Mouse (Mus musculus) MEL-GATA-1-ER (cell line): ENCODE measurements around the gene Polk.

Experiments
- DNase-seq: peaks from one replicate; pipeline ENCODE4 v3.0.0-alpha.2; 2012; ENCODE audit warnings: low read depth; ENCODE audit errors: extremely low read depth

The Polk gene

DNA sequence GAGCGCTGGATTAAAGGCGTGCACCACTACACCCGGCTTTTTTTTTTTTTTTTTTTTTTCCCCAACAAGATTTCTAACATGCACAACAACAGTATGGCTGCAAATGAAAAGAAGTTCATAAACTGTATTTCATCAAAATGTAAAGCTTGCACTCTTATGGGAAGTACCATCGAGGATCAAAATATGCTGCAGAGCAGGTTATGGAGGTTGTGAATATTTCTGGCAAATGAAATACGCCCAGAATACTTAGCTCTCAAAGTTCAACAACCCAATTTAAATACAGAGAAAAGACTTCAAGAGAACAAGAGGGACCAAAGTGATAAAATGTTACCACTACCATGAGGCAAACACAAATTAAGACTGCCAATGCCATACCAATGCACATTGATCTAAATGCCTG lies 73.7 kb downstream of the Polk start:
- DNase-seq: no peak

DNA sequence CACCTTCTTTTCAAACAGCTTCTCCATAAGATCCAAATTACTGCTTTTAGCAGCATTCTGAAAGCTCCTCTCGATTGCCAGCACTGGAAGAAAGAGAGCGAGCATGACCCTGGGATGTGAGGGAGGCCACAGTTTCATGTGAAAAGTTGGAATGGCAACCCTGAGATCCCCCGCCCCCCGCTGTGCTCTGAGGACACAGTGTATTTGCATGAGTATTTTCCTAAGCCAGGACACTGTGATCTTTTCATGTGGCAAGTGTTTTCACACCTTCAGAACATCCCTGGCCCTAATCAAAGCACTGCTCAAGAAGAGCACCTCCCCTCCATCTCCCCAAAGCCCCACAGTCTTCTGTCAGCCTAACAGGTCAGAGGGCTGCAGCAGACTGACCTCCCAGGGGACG lies 77.1 kb downstream of the Polk start:
- DNase-seq: no peak

DNA sequence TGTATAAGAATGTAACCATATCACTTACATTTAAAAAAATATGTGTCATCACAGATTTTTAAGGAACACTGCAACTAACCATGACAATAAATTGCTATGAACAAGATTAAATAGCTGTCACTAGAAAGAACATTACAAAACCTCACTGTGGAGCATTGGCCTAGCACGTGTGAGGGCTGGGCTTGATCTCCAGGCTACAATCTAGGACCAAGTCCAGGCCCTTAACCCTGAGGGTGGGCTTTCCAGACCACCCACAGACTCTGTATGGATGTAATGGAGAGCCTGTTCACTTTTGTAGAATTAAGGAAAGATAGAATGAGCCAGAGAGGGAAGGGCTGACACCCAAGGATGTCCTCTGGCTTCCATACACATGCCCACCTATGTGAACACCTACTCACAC lies 79.7 kb downstream of the Polk start:
- DNase-seq: no peak

DNA sequence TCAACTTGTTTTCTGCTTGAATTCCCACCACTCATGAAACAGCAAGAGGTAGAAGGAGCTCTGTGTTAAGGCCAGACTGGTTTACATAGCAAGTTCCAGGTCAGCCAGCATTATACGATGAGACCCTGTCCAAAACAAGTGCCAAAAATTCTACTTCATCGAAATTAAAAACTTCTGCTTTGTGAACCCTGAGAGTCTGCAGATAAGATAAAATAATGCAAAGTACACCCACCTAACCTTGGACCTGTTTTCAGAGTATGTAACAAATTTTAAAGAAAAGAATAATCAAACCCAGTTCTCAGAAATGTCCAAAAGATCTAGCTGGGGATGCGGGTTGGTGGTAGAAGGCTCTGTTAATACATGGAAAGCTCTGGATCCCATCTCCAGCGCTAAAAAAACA lies 83.8 kb downstream of the Polk start:
- no peak for DNase-seq

DNA sequence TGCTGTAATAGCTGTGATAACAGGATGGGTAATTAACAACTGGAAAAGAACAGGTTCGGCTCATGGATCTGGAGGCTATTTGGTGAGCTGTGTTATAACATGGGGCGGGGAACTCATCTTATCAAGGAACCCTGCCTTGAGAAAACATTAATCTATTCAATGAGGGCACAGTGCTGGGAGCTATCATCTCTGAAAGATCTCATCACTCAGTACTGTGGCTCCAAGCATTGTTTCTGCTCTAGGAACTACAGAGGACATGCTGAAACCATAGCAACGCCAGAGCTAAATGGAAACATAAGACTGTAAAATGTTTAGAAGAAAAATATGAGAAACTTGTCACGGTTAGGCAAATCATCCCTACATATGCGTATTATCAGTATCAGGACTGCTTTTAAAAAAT lies 84.4 kb downstream of the Polk start:
- no peak for DNase-seq

DNA sequence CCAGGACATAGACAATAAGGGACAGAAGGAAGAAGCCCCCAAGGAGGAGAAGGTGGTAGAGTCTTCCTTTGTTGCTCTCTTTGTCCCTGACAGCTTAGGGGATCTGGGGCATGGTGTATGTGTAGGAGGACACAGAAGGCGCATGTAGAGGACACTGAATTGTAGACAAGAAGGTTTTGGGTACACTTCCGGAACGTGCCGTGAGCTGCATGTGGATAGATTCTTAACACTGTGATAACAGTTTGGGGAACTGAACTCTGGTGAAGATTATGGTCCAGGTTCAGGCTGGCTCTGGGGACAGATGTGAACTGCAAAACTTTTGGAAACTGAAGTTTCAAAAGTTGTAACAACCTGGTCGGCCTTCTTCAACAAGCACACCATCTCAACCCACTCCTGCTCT lies 84.8 kb downstream of the Polk start:
- no peak for DNase-seq

DNA sequence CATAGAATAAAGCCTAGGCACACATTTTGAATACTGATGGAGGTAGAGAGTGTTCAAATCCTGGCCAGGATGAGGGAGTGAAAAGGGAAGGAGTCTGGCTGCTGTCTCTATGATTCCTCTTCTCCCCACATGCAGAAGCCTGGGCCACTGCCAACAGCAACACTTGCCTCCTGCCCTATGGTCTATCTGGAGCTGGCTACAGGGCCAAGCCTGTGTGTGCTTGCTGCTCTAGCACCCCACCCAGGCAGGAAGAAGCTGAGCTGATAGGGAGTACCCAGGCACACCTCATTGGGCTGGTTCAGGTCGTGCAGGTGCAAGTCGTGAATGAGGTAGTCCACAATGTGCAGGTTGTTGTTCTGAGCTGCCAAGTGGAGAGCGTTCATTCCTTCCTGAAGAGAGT lies 88.1 kb downstream of the Polk start:
- DNase-seq: no peak

DNA sequence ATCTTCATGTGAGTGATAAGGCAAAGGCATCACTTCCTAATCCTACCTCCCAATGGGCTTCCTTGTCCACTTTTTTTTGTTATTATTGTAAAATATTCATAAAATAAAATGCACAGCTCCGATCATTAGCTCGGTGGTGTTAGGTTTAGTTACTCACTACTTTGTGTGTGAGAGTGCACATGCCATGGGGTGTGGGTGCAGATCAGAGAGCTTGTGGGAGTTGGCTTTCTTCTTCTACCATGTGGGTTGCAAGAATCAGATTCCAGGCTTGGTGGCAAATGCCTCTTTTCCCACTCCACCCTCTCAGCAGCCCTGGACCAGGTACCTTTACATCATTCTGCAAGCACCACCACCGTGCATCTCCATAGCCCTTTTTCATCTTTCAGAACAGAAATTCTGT lies 89.8 kb downstream of the Polk start:
- DNase-seq: no peak

DNA sequence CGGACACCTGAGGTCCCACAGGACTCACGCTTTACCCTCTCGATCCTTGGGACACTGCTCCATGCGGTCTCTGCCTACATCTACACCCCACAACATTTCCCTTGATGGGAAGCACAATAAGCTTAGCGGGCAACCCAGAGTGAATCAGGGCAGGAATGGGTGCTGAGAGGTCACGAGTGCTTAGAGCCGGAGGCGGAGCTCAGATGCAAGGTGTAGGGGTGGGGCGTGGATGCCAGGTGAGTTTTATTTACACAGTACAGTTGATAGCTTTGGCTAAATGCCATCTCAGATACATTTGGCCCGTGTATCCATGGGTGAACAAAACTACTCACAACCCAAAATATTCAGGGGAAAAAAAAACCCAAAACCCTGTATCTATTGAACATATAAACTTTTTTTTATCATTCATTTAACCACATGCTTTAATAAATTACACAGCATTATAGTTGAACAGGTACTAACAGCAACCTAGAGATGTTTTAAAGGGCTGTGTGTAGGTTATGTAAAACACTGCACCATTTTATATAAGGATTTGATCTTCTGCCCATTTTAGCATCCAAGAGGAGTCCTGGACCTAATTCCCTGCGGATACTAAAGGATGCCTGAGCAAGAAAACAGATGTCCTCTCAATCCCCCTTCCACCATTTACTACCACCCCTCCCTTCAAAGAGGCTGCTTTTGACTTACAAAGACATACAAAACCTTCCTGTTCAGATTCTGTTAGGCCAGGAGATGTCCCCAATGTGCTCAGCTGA lies 90.8 kb downstream of the Polk start:
- DNase-seq: no peak

DNA sequence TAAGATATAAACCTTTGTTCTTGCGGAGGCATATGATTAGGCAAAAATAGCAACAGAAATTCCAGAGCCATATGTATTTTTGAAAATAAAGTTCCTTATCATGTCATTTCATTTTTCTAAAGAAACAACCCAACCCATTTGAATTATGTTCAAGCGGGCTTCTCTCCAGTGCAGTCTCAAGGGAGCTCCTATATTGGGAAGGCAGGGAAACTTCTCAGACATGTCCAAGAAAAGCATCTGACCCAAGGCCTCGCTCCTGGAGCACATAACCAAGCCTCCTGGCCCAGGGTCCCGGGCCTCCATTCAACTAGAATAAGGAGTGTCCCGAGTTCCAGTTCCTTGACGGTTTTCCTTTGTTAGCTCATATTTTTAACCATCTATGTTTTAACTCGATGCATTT lies 91.5 kb downstream of the Polk start:
- DNase-seq: no peak

DNA sequence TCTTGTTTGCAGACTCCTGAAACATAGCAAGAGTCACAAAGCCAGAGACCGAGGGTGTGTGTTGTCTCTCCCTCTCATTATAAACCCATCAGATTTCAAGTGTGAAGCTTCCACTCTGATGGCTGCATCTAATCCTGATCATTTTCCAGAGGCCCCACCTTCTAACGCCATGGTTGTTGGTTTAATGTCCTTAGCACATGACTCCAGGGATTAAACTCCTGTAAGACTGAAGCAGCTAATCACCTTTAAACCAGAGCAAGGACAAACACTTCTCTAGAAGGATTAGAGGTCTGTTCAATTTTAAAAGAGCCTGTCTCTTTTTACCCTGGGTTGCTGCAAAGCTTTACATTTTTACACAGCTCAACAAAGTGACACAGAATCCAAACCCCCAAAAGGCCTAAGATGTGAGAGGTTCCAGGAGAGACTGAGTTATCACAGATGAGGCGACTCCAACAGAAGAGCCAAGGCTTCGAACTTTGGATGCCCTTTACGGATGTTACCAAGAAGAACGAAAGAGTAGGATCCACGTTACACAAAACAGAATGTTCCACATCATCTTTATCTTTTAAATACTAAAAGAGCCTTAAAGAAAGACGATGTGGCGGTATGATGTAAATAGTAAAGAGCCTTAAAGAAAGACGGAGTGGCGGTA lies 92.0 kb downstream of the Polk start:
- DNase-seq: no peak

DNA sequence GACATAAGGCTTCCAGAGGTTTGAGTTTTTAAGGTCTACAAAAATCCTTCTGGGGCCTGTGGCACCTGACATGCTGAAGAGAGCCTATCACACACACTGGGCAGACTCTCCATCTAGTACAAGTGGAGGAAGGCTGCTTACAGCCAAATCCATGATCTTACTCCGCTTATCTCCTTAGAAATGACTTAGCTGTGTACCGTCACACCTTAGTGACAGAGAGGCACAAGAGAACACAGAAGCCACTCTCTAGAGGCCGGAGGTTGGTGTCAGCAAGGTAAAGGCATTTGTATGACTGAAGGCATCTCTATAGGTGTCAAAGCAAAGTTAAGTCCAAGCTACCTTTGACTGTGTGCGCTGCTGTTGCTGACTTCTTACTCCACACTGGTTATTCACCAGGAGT lies 101.9 kb downstream of the Polk start:
- no peak for DNase-seq

DNA sequence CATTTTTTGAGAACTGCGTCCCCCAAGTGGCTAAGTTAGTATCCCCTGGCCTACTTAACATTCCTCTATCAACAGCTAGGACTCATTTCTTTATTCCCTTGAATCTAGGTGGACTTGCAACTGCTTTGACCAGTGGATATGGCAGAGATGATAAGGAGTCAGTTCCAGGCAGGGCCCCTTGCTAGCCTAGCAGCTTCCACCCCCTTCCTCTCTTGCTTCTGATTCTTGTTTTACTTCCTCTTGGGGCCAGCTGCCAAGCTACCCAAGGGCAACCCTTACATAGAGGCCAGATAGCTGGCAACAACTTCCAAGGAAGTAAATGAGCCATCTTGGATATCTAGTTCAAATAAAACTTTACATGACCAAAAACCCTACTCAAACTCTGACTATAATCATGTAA lies 105.5 kb downstream of the Polk start:
- DNase-seq: peak; percentile 30

DNA sequence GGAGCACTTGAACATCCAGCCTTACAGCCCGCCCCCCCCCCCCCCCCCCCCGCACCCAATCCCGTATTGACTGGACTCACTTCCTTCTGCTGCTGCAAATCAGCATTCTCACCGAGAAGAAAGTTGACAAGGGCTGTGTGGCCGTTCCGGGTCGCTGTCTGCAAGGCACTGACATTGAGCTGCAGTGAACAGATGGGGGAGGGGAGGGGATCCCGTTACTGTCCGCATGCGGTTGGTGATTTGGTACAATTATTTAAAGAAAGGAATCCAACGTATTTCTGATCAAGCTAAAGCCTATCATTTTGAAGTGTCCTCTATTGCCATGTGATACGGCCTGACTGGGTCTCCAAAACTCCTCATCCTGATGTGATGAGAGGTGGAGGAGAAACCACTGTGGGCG lies 106.6 kb downstream of the Polk start:
- no peak for DNase-seq

DNA sequence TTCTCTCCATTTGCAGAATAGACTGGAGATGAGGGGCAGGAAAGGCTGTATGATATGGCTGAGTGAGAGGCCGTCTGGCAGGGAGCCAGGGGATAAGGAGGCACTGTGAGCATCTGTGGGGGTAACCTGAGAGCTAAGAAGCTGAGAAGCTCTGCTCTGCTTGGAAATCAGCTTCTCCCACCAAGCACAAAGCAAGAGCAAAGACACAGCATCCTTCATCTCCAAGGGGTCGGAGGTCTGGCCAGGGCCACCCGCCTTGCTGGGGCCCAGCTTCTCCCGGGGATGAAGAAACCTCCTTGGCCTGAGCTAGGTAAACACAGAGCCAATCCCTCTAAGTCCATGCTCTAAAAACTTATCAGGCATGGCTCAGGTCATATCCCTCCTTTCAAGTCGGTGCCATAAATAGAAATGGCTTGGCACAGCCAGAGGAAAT lies 107.5 kb downstream of the Polk start:
- DNase-seq: no peak

DNA sequence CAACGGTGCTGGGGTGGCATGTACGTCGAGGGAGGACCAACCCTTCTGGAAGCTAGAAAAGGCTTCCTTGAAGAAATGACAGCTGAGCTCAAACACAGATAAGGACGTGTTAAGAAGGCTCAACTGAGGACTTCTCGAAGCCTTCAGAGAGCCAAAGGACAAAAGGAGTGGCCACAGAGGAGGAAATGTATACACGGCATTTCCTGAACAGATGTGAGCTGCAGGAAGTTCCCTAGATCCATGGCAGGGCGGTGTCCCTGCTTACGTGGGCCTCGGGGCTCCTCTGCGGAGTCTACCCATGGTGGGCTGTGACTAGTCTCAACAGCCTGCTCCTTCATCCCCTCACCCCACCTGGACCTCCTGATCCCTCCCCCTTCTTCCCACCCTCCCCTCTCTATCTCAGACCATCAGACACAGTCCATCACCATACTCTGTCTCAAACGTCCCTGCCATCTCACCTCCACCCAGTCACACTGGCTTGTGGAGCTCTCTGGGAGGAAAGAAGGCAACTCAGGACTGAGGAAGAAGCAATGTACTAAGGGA lies 108.7 kb downstream of the Polk start:
- DNase-seq: no peak

DNA sequence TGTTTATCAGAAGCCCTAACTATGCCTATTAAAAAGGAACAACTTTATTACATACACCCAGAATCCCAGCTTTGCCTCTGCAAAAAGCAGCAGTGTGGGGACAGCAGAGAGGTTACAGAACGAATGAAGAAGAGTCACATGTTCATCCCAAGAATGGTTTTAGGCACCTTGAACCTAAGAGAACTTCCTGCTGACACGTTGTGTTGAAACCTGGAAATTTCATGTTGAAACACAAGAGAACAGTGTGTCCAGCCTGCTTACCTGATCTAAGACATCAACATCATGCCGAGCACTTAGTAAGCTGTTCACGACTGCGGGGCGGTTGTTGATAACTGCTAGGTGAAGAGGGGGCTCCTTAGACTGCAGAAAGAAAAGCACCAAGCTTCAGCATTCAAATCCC lies 109.3 kb downstream of the Polk start:
- DNase-seq: no peak

DNA sequence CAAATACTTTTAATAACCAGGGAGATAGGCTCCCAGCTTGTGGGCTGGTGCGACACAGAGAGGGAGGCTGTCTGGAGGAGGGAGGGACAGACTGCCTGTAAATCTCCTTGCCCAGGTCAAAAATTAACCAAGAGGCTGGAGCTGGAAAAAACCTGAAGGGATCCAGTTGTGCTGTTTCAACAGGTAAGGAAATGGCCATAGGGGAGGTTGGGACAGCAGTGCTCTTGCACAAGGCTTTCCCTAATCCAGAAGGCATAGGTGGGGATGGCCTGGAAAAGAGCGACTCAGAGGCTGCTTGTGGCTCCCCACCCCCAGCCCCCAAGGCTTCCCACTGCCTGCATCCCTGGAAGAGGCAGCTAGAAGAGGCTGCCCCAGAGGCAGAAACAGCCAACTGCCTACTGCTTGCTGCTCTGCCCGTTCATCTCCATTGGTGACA lies 110.0 kb downstream of the Polk start:
- no peak for DNase-seq

DNA sequence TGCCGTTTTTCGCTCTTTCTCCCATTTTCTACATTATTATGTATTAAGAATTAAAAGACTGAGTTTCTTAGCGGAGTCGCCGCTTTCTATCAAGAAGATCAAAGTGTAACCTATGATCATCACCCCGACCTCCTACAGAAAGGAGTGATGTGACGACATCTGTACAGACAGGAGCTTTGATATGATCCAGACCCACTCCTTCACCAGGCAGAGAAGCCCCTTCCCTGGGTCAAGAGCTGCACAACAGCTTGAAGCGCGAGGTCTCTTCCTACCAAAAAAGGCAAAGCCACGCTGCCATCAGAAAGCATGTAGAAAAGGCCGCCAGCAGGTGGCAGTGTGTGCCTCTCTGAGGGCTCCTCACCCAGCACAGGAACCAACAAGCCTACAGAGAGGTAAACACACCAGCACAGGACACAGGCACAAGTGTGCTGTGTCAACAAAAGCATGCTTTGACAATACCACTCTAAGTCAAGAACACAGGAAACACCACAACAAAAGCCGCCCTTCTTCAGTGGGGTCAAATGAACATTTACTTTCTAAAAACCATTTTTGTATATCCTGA lies 110.7 kb downstream of the Polk start:
- DNase-seq: peak; percentile 57
